Comparison of ENCODE assay signal across 8 mouse cellular contexts in the genomic region with DNA sequence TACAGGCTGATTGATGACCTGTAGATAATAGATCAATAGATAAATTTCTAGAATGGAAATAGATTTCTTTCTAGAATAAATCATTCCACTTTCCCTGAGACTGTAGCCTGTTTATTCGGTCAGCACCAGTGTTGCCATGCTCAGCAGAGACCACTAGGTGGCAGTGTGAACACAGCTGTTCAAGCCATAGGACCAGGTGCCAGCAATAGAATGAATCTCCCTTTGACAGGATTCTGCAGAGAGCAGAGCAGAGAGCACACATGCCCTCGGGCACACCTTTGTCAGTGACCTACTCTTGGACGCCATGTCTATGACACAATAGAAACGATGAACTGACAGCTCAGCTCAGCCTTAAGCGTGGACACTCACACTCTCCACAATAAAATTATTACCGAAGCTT.
A peak's percentile ranks its signal among the peaks of the same experiment; 100 is the strongest.
DNase-seq lines count a peak whose midpoint lies in the region; ATAC-seq and TF ChIP-seq lines count a peak whose summit lies in the region.

No protein-coding gene starts in this region.

- H3K4me1 ChIP-seq in midbrain, postnatal 0 days (ENCODE audit: insufficient read depth, low read length), result no peaks in the 10 kb centered on the region
- H3K4me1 ChIP-seq in spleen, adult 2 months (ENCODE audit: control insufficient read depth, insufficient read depth, insufficient read length), result no peaks in the 10 kb centered on the region

- no peak overlapping the region for H3K4me2 ChIP-seq in midbrain, postnatal 0 days (ENCODE audit: low read depth, low read length, poor library complexity, severe bottlenecking)

- TF ChIP-seq CTCF in midbrain, postnatal 0 days (IDR thresholded peaks at IDR 0.05), result peak; percentile 99
- peak; percentile 77; the same call in 1 of the 2 replicates for TF ChIP-seq CTCF in spleen, adult 2 months (IDR thresholded peaks at IDR 0.05; ENCODE audit: extremely low read depth, insufficient read depth, insufficient read length, insufficient replicate concordance)

- H3K9me3 ChIP-seq in midbrain, postnatal 0 days (ENCODE audit: low read length), result no peaks in the 10 kb centered on the region

- no peak overlapping the region for H3K4me3 ChIP-seq in midbrain, postnatal 0 days (ENCODE audit: low read depth, low read length)
- H3K4me3 ChIP-seq in spleen, adult 2 months (ENCODE audit: extremely low read depth, insufficient read depth, insufficient read length), result no peak overlapping the region

- no peak overlapping the region for H3K9ac ChIP-seq in midbrain, postnatal 0 days (replicated peaks; ENCODE audit: low read length, poor library complexity, severe bottlenecking)

- peak; percentile 72 for ATAC-seq in midbrain, postnatal 0 days (ENCODE audit: low FRiP score)

- DNase-seq in urinary bladder, adult 18-20 months (ENCODE audit: low spot score in 2 of 2), result peak; percentile 37 to 45
- no peak for DNase-seq in urinary bladder, adult 2 months (ENCODE audit: low spot score)
- DNase-seq in embryo, embryonic 10.5 days (ENCODE audit: low spot score), result peak; percentile 92
- DNase-seq in gastrocnemius, postnatal 14 days, result peak; percentile 70
- peak; percentile 70 for DNase-seq in kidney, adult 11 months
- DNase-seq in left cerebral cortex, postnatal 36 days (ENCODE audit: low spot score in 2 of 2), result peak; percentile 74 to 76
- DNase-seq in midbrain, postnatal 0 days (ENCODE audit: low spot score), result peak; percentile 96
- peak; percentile 28 to 55 for DNase-seq in spleen, adult 2 months (ENCODE audit: low read depth in 1 of 2, low spot score in 2 of 2)

- H3K27ac ChIP-seq in midbrain, postnatal 0 days (ENCODE audit: low read depth, low read length), result peak overlapping the region; percentile 63; the same call in 1 of the 2 replicates
- H3K27ac ChIP-seq in spleen, adult 2 months (ENCODE audit: insufficient read depth, low read length), result no peak overlapping the region

- H3K36me3 ChIP-seq in midbrain, postnatal 0 days (ENCODE audit: insufficient read depth, low read length), result 0 out of 2 replicates have a peak, but pooled peaks cover 11% of the 10 kb centered on the region
- H3K36me3 ChIP-seq in spleen, adult 2 months (ENCODE audit: control insufficient read depth, insufficient read depth, low read length), result peaks cover 8% of the 10 kb centered on the region; the same call in 1 of the 2 replicates

- TF ChIP-seq POLR2A in spleen, adult 2 months (IDR thresholded peaks at IDR 0.05; ENCODE audit: low read depth, low read length), result no peak

- intact Hi-C loops in gastrocnemius, postnatal 14 days (cut with DNase I; ENCODE audit: low total_unique reads), result no loop called here
- intact Hi-C loops in left cerebral cortex, postnatal 36 days (cut with DNase I), result no loop called here

- no peaks in the 10 kb centered on the region for H3K27me3 ChIP-seq in midbrain, postnatal 0 days (ENCODE audit: insufficient read depth, low read length)
- H3K27me3 ChIP-seq in spleen, adult 2 months (ENCODE audit: control insufficient read depth, insufficient read depth, low read length), result no peaks in the 10 kb centered on the region

- WGBS in midbrain, postnatal 0 days, result 15% methylated on average over 6 of the region's 6 CpGs
- WGBS in spleen, adult 2 months, result 25% methylated on average over 6 of the region's 6 CpGs
